Mouse (Mus musculus) neural tube, embryonic 13.5 days (tissue): Measurements from ENCODE around the gene E130218I03Rik. TPM values are rescaled to one million over a fixed set of nuclear protein-coding genes. Genes with fewer than 3 reads are reported as not detected.

Source experiments
- ATAC-seq: fragments of 200-750 bp; cut with Nextera tagmentation; 2 replicates; pipeline ENCODE4 v1.8.0; 2017; ENCODE audit warnings: low read depth, mild to moderate bottlenecking, moderate TSS enrichment, moderate library complexity
- H3K27ac ChIP-seq: fragments of 300-500 bp; sonication (generic); replicated peaks from 2 replicates; pipeline ENCODE4 v1.5.1; 2015; ENCODE audit warnings: moderate library complexity, mild to moderate bottlenecking, inconsistent platforms
- H3K27me3 ChIP-seq: fragments of 300-500 bp; sonication (generic); 2 replicates; pipeline ENCODE4 v1.6.1; 2015; ENCODE audit warnings: mild to moderate bottlenecking, inconsistent platforms
- H3K36me3 ChIP-seq: fragments of 300-500 bp; sonication (generic); 2 replicates; pipeline ENCODE4 v1.6.1; 2015; ENCODE audit warnings: mild to moderate bottlenecking, inconsistent platforms
- H3K4me1 ChIP-seq: fragments of 300-500 bp; sonication (generic); replicated peaks from 2 replicates; pipeline ENCODE4 v1.6.1; 2015; ENCODE audit warnings: inconsistent platforms
- H3K4me2 ChIP-seq: fragments of 300-500 bp; sonication (generic); 2 replicates; pipeline ENCODE4 v1.6.1; 2015; ENCODE audit warnings: inconsistent platforms, mild to moderate bottlenecking, moderate library complexity
- H3K4me3 ChIP-seq: fragments of 300-500 bp; sonication (generic); 2 replicates; pipeline ENCODE4 v1.5.1; 2015; ENCODE audit warnings: mild to moderate bottlenecking, inconsistent platforms
- H3K9ac ChIP-seq: fragments of 300-500 bp; sonication (generic); 2 replicates; pipeline ENCODE4 v1.6.1; 2015; ENCODE audit warnings: moderate library complexity, mild to moderate bottlenecking, inconsistent platforms
- H3K9me3 ChIP-seq: fragments of 300-500 bp; sonication (generic); 2 replicates; pipeline ENCODE4 v1.6.1; 2016; ENCODE audit warnings: inconsistent platforms
- WGBS: fragments of 180-500 bp; shearing (Covaris S2); methylation state at CpG from one replicate; pipeline ENCODE4 v1.1.7; 2015; 5-methylcytosine and 5-hydroxymethylcytosine counted together
- polyA plus RNA-seq: library from polyadenylated mRNA; unstranded; fragments of >200 nt; fragmentation: Nextera tagmentation; extraction: Ambion mirVana; gene quantifications from 2 replicates; pipeline ENCODE4 v1.2.1, GENCODE M21; 2015

E130218I03Rik gene
- polyA plus RNA-seq, 1 experiment from 2014 or later, result 0.47 TPM

DNA sequence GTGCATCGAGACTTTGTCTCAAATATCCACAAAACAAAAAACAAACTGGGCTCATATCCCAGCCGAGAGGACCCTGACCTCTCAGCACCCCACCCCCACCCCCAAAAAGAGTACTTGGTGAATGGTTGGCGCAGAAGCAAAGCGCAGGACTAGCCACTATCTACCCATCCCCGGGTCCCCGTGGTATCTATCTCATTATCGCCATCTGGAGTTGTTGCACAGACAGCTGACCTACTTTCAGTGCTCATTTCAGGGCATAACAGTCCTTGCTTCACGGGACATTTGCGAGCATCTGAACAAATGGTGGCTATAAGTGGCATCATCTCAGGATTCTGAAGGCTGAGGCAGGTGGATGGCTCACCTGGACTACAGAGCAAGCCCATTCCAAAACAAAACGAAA is 4.8 kb upstream of the E130218I03Rik start:
- H3K9me3 ChIP-seq, result no peaks in the 10 kb centered on the region
- WGBS, result 13% methylated on average over 10 of the region's 10 CpGs
- H3K36me3 ChIP-seq, result 0 out of 2 replicates have a peak, but pooled peaks cover 5% of the 10 kb centered on the region
- H3K9ac ChIP-seq, result no peak overlapping the region
- peak overlapping the region; percentile 18; the same call in 1 of the 2 replicates for H3K4me2 ChIP-seq
- ATAC-seq, result no peak
- peaks cover 28% of the 10 kb centered on the region for H3K27me3 ChIP-seq
- peaks cover 12% of the 10 kb centered on the region; the same call in 1 of the 2 replicates for H3K4me1 ChIP-seq
- H3K4me3 ChIP-seq, result no peak overlapping the region
- H3K27ac ChIP-seq, result no peak overlapping the region

DNA sequence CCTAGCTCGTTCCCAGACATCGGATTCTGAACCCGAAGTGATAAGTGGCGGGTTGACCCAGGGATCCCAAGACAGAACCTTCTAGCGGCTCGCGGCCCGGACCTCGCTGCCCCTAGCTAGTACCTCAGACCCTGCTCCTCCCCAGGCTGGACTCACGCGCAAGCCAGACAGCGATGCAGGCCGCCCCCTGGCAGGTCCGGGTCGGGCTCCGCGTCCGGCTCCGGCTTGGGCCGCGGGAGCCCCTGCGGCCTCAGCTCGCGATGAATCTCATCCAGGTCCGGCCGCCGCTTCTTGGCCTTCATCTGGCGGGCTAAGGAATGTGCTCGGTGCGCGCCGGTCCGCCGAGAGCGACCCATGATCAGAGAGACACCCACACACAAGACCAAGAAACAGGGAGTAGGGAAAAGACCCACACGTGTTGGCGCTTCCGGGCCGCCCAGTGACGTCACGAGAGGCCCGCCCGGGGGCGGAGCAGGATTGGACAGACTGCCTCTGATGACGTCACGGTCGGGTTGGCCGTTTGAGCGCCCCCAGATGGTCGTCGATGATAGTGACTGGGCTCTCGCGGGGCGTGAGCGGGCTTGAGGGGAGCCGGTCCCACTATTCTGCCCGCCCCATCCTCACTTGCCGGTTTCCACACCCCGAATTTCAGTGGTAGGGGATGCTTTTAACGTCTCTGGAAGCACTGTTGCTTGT is 1.8 kb downstream of the E130218I03Rik start, which contains the start of gene Zfp593:
TSS of gene Zfp593 (minus strand) at position 445 of the 696 bp plus-strand sequence.
- peak within 1 kb of the TSS; percentile 85 for H3K4me3 ChIP-seq
- H3K27ac ChIP-seq, result no peak within 1 kb of the TSS

GRCm38 (mm10) chr4:134246256-134246655 is 2.8 kb downstream of the E130218I03Rik start:
- Histone ChIP-seq H3K27ac (no peak overlapping the region), H3K4me2 (no peak overlapping the region), H3K4me3 (no peak overlapping the region), H3K9me3 (no peaks in the 10 kb centered on the region), H3K9ac (0 out of 2 replicates have a peak overlapping the region, but pooled peaks have one; percentile 87), H3K4me1 (peaks cover 47% of the 10 kb centered on the region), H3K36me3 (0 out of 2 replicates have a peak, but pooled peaks cover 5% of the 10 kb centered on the region), H3K27me3 (peaks cover 48% of the 10 kb centered on the region)
- 31% methylated on average over 4 of the region's 4 CpGs for whole genome bisulfite sequencing
- ATAC-seq, result no peak

More for the DNA sequence above, 1.8 kb downstream of the E130218I03Rik start, which contains the start of gene Zfp593:
- no peaks in the 10 kb centered on the region for H3K9me3 ChIP-seq
- 0 out of 2 replicates have a peak, but pooled peaks cover 5% of the 10 kb centered on the region for H3K36me3 ChIP-seq
- peak within 1 kb of the TSS; percentile 87 for H3K9ac ChIP-seq
- WGBS, result under 1% methylated on average over 60 of the region's 60 CpGs
- peak within 1 kb of the TSS; percentile 96 for H3K4me2 ChIP-seq
- peak; percentile 74 for ATAC-seq
- peaks cover 37% of the 10 kb centered on the region for H3K4me1 ChIP-seq
- H3K27me3 ChIP-seq, result peaks cover 39% of the 10 kb centered on the region

GRCm38 (mm10) chr4:134246719-134247258 is 3.3 kb downstream of the E130218I03Rik start, which contains the start of gene Gm30191:
Gene Gm30191 (plus strand): TSS chr4:134246935.
- WGBS, result 68% methylated on average over 7 of the region's 7 CpGs

GRCm38 (mm10) chr4:134249651-134250050 is 6.2 kb downstream of the E130218I03Rik start:
- Histone ChIP-seq H3K36me3 (no peaks in the 10 kb centered on the region), H3K9me3 (no peaks in the 10 kb centered on the region), H3K4me3 (peak overlapping the region; percentile 57), H3K4me1 (peaks cover 69% of the 10 kb centered on the region), H3K4me2 (peak overlapping the region; percentile 83), H3K27me3 (peaks cover 82% of the 10 kb centered on the region), H3K9ac (peak overlapping the region; percentile 85), H3K27ac (no peak overlapping the region)
- peak; percentile 41; the same call in 1 of the 2 replicates for ATAC-seq
- WGBS, result under 1% methylated on average over 30 of the region's 30 CpGs

More at GRCm38 (mm10) chr4:134246719-134247258, 3.3 kb downstream of the E130218I03Rik start, which contains the start of gene Gm30191:
- H3K4me1 ChIP-seq, result peaks cover 52% of the 10 kb centered on the region
- peak within 1 kb of the TSS; percentile 85 for H3K4me3 ChIP-seq
- 0 out of 2 replicates have a peak, but pooled peaks cover 5% of the 10 kb centered on the region for H3K36me3 ChIP-seq
- H3K4me2 ChIP-seq, result peak within 1 kb of the TSS; percentile 96
- no peak for ATAC-seq
- H3K27me3 ChIP-seq, result peaks cover 54% of the 10 kb centered on the region
- H3K9ac ChIP-seq, result peak within 1 kb of the TSS; percentile 87; the same call in 1 of the 2 replicates
- H3K9me3 ChIP-seq, result no peaks in the 10 kb centered on the region
- no peak within 1 kb of the TSS for H3K27ac ChIP-seq

DNA sequence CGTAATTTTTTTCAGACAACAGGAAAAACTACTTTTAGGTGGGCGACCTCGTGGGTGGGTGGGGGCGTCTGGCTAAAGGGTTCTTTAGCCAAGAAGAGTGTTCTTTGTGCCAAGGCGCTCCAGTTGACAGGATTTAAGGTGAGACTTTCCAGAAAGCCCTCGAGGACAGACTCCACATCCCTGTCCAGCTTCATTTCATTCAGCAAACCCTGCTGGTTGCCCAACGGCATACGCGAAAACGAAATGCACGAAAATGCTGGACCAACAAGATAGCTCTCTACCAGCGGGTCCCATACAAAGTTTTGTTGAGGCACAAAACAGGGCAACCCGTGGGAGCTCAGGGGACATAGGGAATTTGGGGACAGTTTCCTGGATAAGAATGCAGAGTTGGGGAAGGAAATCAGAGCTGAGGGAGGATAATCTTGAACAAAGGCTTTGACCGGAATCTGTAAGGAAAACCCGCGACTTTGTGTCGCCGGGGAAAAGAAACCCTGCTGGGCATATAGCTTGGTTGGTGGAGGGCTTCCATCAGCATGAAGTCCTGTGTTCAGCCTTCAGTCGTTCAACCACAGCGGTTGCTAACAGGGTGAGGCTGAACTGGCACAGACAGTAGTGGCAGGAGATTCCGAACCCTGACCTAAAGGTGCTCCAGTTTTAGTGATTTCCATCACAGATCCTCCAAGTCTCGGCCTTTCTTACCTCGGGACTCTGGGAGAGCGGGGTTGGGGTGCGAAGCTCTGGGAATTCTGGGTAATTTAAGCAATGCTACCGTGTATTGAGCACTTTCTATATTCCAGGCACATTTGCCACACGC is 6.9 kb downstream of the E130218I03Rik start:
- 6% methylated on average over 27 of the region's 27 CpGs for WGBS
- H3K9me3 ChIP-seq, result no peaks in the 10 kb centered on the region
- H3K4me3 ChIP-seq, result peak overlapping the region; percentile 57
- no peak overlapping the region for H3K27ac ChIP-seq
- H3K27me3 ChIP-seq, result peaks cover 89% of the 10 kb centered on the region
- H3K9ac ChIP-seq, result peak overlapping the region; percentile 85
- no peak for ATAC-seq
- no peaks in the 10 kb centered on the region for H3K36me3 ChIP-seq
- peaks cover 70% of the 10 kb centered on the region for H3K4me1 ChIP-seq
- H3K4me2 ChIP-seq, result peak overlapping the region; percentile 83

- no peak for ATAC-seq
- Histone ChIP-seq H3K9me3 (no peaks in the 10 kb centered on the region), H3K27ac (peak overlapping the region; percentile 83), H3K9ac (peak overlapping the region; percentile 85), H3K27me3 (peaks cover 94% of the 10 kb centered on the region), H3K4me2 (peak overlapping the region; percentile 83), H3K4me1 (peaks cover 72% of the 10 kb centered on the region), H3K4me3 (peak overlapping the region; percentile 57), H3K36me3 (no peaks in the 10 kb centered on the region)
- WGBS, result 10% methylated on average over 10 of the region's 10 CpGs
These were observed 7.4 kb downstream of the E130218I03Rik start for GRCm38 (mm10) chr4:134250930-134251240.

DNA sequence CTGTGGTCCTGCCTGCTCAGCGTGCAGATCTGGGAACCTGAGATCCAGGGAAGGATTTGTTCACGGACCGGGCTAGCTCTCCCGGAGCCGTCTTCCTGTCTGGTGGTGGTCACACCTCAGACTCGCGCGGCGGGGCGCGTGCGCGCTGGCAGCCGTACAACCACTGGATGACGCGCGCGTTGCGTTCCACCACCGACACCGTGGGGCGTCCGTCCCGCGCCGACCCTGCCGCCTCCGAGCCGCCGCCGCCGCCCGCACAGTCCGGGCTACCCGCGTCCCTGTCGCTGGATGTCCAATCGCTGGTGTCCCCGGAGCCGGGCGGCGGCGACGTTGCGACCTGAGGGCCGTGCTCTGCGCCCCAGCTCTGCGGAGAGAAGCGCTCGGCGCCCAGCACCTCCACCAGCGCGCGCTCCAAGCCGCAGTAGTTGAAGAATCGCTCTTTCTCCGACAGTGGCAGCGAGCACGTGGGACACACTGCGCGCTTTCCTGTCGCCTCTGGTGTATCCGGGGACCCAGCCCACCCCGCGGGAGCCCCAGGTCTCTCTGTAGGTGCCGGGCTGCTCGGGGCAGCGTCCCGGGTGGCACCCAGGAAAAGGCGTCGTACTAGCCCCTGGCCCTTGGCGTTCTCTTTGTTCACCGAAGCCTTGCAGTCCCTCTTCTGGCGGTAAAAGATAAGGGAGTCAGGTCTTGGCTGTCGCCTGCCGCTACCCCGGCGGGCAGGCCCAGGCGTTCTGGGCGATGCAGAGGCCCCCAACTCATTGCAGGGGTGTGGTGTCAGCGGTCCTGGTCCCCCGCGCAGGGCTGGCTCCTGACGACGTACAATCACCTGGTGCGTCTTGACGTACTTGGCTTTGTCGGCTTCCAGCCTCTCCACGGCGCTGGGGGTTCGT is 8.0 kb downstream of the E130218I03Rik start:
- Histone ChIP-seq H3K36me3 (no peaks in the 10 kb centered on the region), H3K4me3 (peak overlapping the region; percentile 57), H3K4me1 (peaks cover 73% of the 10 kb centered on the region), H3K27me3 (peaks cover 91% of the 10 kb centered on the region), H3K9me3 (no peaks in the 10 kb centered on the region), H3K9ac (peak overlapping the region; percentile 85), H3K27ac (peak overlapping the region; percentile 83), H3K4me2 (peak overlapping the region; percentile 83)
- peak; percentile 42 for ATAC-seq
- under 1% methylated on average over 74 of the region's 91 CpGs for WGBS

- peak; percentile 1; the same call in 1 of the 2 replicates for ATAC-seq
- Histone ChIP-seq H3K27ac (peak overlapping the region; percentile 83), H3K36me3 (no peaks in the 10 kb centered on the region), H3K4me2 (peak overlapping the region; percentile 83), H3K4me1 (peaks cover 81% of the 10 kb centered on the region), H3K9ac (peak overlapping the region; percentile 85), H3K27me3 (peaks cover 84% of the 10 kb centered on the region), H3K4me3 (peak overlapping the region; percentile 57), H3K9me3 (no peaks in the 10 kb centered on the region)
- WGBS, result 2% methylated on average over 22 of the region's 22 CpGs
These were observed 8.9 kb downstream of the E130218I03Rik start for GRCm38 (mm10) chr4:134252131-134252910.

- Histone ChIP-seq H3K36me3 (no peaks in the 10 kb centered on the region), H3K4me2 (peak overlapping the region; percentile 83), H3K4me1 (peaks cover 81% of the 10 kb centered on the region), H3K4me3 (peak overlapping the region; percentile 57), H3K27ac (peak overlapping the region; percentile 23; the same call in 1 of the 2 replicates), H3K9me3 (no peaks in the 10 kb centered on the region), H3K9ac (peak overlapping the region; percentile 50), H3K27me3 (peaks cover 76% of the 10 kb centered on the region)
- no peak for ATAC-seq
- 4% methylated on average over 15 of the region's 15 CpGs for WGBS
These were observed 9.7 kb downstream of the E130218I03Rik start for GRCm38 (mm10) chr4:134252911-134253721.
